20 mouse cellular contexts compared by ENCODE assay signal in genomic region chr15:91007123-91007830, GRCm38 (mm10). TPM values are rescaled to one million over a fixed set of nuclear protein-coding genes. Genes with fewer than 3 reads are reported as not detected.
DNase-seq lines count a peak whose midpoint lies in the region; ATAC-seq and TF ChIP-seq lines count a peak whose summit lies in the region.
"Had no signal": no experiment of that assay in that cellular context is flagged by ENCODE, and none has a peak within 500 bp of the region (broad histone marks: within the 10 kb centered on the region; RNA-seq: fewer than 3 reads in every experiment).

No protein-coding gene starts in this region.

- H3K4me2 ChIP-seq in kidney, postnatal 0 days (ENCODE audit: low read length) = no peak overlapping the region
- H3K4me2 ChIP-seq in kidney, embryonic 15.5 days = no peak overlapping the region
- 0 out of 2 replicates have a peak overlapping the region, but pooled peaks have one; percentile 9 for H3K4me2 ChIP-seq in intestine, embryonic 15.5 days (replicated peaks)
- no peak overlapping the region for H3K4me2 ChIP-seq in heart, embryonic 11.5 days
- H3K4me2 ChIP-seq in forebrain, embryonic 16.5 days (ENCODE audit: low read length) = no peak overlapping the region
- H3K4me2 ChIP-seq: hindbrain, embryonic 15.5 days; liver, embryonic 15.5 days had no signal

- no peaks in the 10 kb centered on the region for H3K4me1 ChIP-seq in kidney, postnatal 0 days (replicated peaks; ENCODE audit: insufficient read depth, low read length)
- H3K4me1 ChIP-seq in kidney, embryonic 15.5 days = no peaks in the 10 kb centered on the region
- H3K4me1 ChIP-seq in E14TG2a.4 (replicated peaks; ENCODE audit: low read depth, low read length) = no peaks in the 10 kb centered on the region
- H3K4me1 ChIP-seq in intestine, embryonic 15.5 days (replicated peaks) = 0 out of 2 replicates have a peak, but pooled peaks cover 3% of the 10 kb centered on the region
- H3K4me1 ChIP-seq in small intestine, adult 2 months (ENCODE audit: control insufficient read depth, insufficient read depth, insufficient read length, low read length) = peaks cover 2% of the 10 kb centered on the region; the same call in 1 of the 2 replicates
- H3K4me1 ChIP-seq in heart, embryonic 11.5 days (ENCODE audit: control insufficient read depth, insufficient read depth, low read length) = no peaks in the 10 kb centered on the region; the same call in 1 of the 2 replicates
- H3K4me1 ChIP-seq in forebrain, embryonic 16.5 days (replicated peaks; ENCODE audit: control insufficient read depth, insufficient read depth, low read length) = peaks cover 17% of the 10 kb centered on the region
- H3K4me1 ChIP-seq: liver, embryonic 15.5 days had no signal

- no peaks in the 10 kb centered on the region for H3K27me3 ChIP-seq in kidney, postnatal 0 days (ENCODE audit: insufficient read depth, low read length)
- no peaks in the 10 kb centered on the region for H3K27me3 ChIP-seq in kidney, embryonic 15.5 days
- H3K27me3 ChIP-seq in E14TG2a.4 (ENCODE audit: insufficient read depth, low read length) = no peaks in the 10 kb centered on the region
- H3K27me3 ChIP-seq in intestine, embryonic 15.5 days (replicated peaks) = no peaks in the 10 kb centered on the region
- H3K27me3 ChIP-seq in small intestine, adult 2 months (ENCODE audit: control insufficient read depth, insufficient read depth, low read length) = no peaks in the 10 kb centered on the region
- H3K27me3 ChIP-seq in heart, embryonic 11.5 days (ENCODE audit: control insufficient read depth, insufficient read depth, low read length) = no peaks in the 10 kb centered on the region
- H3K27me3 ChIP-seq in forebrain, embryonic 16.5 days (replicated peaks; ENCODE audit: control insufficient read depth, insufficient read depth, low read length) = no peaks in the 10 kb centered on the region
- H3K27me3 ChIP-seq: hindbrain, embryonic 15.5 days; liver, embryonic 15.5 days had no signal

- peak; percentile 72 for ATAC-seq in kidney, postnatal 0 days (replicated peaks; ENCODE audit: low FRiP score, low read depth)
- no peak for ATAC-seq in kidney, embryonic 15.5 days (replicated peaks; ENCODE audit: low FRiP score)
- ATAC-seq in intestine, embryonic 15.5 days = peak; percentile 92
- ATAC-seq in heart, embryonic 11.5 days (replicated peaks; ENCODE audit: insufficient number of reproducible peaks, low FRiP score, low TSS enrichment) = no peak
- ATAC-seq in forebrain, embryonic 16.5 days = no peak
- ATAC-seq: CD4-positive, CD25-positive, alpha-beta regulatory T cell, adult 4 months had no signal

- peak; percentile 14; the same call in 1 of the 2 replicates for TF ChIP-seq CTCF in kidney, postnatal 0 days (IDR thresholded peaks at IDR 0.05; ENCODE audit: low read depth)
- TF ChIP-seq CTCF in E14TG2a.4 (conservative IDR thresholded peaks at IDR 0.05; ENCODE audit: low read length) = peak; percentile 33; the same call in 1 of the 2 replicates
- no peak for TF ChIP-seq CTCF in small intestine, adult 2 months (IDR thresholded peaks at IDR 0.05; ENCODE audit: extremely low read depth, insufficient read length, insufficient replicate concordance, low read depth, low read length)

- no peak overlapping the region for H3K4me3 ChIP-seq in kidney, postnatal 0 days (replicated peaks; ENCODE audit: low read depth, low read length)
- H3K4me3 ChIP-seq in kidney, embryonic 15.5 days (replicated peaks) = no peak overlapping the region
- H3K4me3 ChIP-seq in E14TG2a.4 (replicated peaks; ENCODE audit: low read length) = no peak overlapping the region
- no peak overlapping the region for H3K4me3 ChIP-seq in intestine, embryonic 15.5 days (replicated peaks)
- H3K4me3 ChIP-seq in small intestine, adult 2 months (ENCODE audit: low read depth, low read length) = peak overlapping the region; percentile 16; the same call in 1 of the 2 replicates
- H3K4me3 ChIP-seq in heart, embryonic 11.5 days (ENCODE audit: low read depth, low read length) = no peak overlapping the region
- H3K4me3 ChIP-seq in forebrain, embryonic 16.5 days (replicated peaks; ENCODE audit: low read length) = no peak overlapping the region
- H3K4me3 ChIP-seq: hindbrain, embryonic 15.5 days; liver, embryonic 15.5 days; midbrain, embryonic 10.5 days; myocyte had no signal

- no peak for DNase-seq in kidney, postnatal 0 days (ENCODE audit: low spot score)
- DNase-seq: cerebellum, adult 9-11 months; gastrocnemius, postnatal 10 days; heart, postnatal 10 days; left cerebral cortex, postnatal 4 days; lung, postnatal 4 days; retina, postnatal 1 day; right cerebral cortex, postnatal 4 days; thymus, adult 18-20 months had no signal

- no peak overlapping the region for H3K27ac ChIP-seq in kidney, postnatal 0 days
- no peak overlapping the region for H3K27ac ChIP-seq in kidney, embryonic 15.5 days
- H3K27ac ChIP-seq in intestine, embryonic 15.5 days = no peak overlapping the region
- no peak overlapping the region for H3K27ac ChIP-seq in small intestine, adult 2 months (ENCODE audit: insufficient read depth, low read depth, low read length)
- no peak overlapping the region for H3K27ac ChIP-seq in heart, embryonic 11.5 days (ENCODE audit: low read depth, low read length)
- no peak overlapping the region for H3K27ac ChIP-seq in forebrain, embryonic 16.5 days (ENCODE audit: low read length)
- H3K27ac ChIP-seq: hindbrain, embryonic 15.5 days; liver, embryonic 15.5 days; midbrain, embryonic 10.5 days had no signal

- WGBS in kidney, postnatal 0 days = 91% methylated on average over 13 of the region's 13 CpGs
- WGBS in kidney, embryonic 15.5 days = 91% methylated on average over 13 of the region's 13 CpGs
- 57% methylated on average over 13 of the region's 13 CpGs for WGBS in intestine, embryonic 15.5 days
- 30% methylated on average over 13 of the region's 13 CpGs for WGBS in small intestine, adult 2 months
- 84% methylated on average over 13 of the region's 13 CpGs for WGBS in heart, embryonic 11.5 days (ENCODE audit: insufficient replicate concordance)
- WGBS in forebrain, embryonic 16.5 days = 93% methylated on average over 13 of the region's 13 CpGs

- no peak for TF ChIP-seq POLR2A in small intestine, adult 2 months (IDR thresholded peaks at IDR 0.05; ENCODE audit: low read depth, low read length)

- no peak overlapping the region for H3K9ac ChIP-seq in kidney, postnatal 0 days (ENCODE audit: low read depth, low read length)
- H3K9ac ChIP-seq in kidney, embryonic 15.5 days = no peak overlapping the region
- H3K9ac ChIP-seq in intestine, embryonic 15.5 days = no peak overlapping the region
- H3K9ac ChIP-seq in heart, embryonic 11.5 days (ENCODE audit: low read depth, low read length) = no peak overlapping the region
- no peak overlapping the region for H3K9ac ChIP-seq in forebrain, embryonic 16.5 days (replicated peaks; ENCODE audit: low read depth, low read length)
- H3K9ac ChIP-seq: hindbrain, embryonic 15.5 days; liver, embryonic 15.5 days had no signal

- H3K36me3 ChIP-seq in kidney, postnatal 0 days (ENCODE audit: insufficient read depth, low read length) = no peaks in the 10 kb centered on the region
- no peaks in the 10 kb centered on the region for H3K36me3 ChIP-seq in kidney, embryonic 15.5 days
- H3K36me3 ChIP-seq in E14TG2a.4 (ENCODE audit: insufficient read depth, low read length) = no peaks in the 10 kb centered on the region
- no peaks in the 10 kb centered on the region for H3K36me3 ChIP-seq in intestine, embryonic 15.5 days
- no peaks in the 10 kb centered on the region for H3K36me3 ChIP-seq in small intestine, adult 2 months (ENCODE audit: control insufficient read depth, insufficient read depth, low read length)
- H3K36me3 ChIP-seq in heart, embryonic 11.5 days (ENCODE audit: control insufficient read depth, insufficient read depth, low read length) = no peaks in the 10 kb centered on the region
- no peaks in the 10 kb centered on the region for H3K36me3 ChIP-seq in forebrain, embryonic 16.5 days (ENCODE audit: control insufficient read depth, insufficient read depth)
- H3K36me3 ChIP-seq: hindbrain, embryonic 15.5 days; liver, embryonic 15.5 days had no signal

- no peaks in the 10 kb centered on the region for H3K9me3 ChIP-seq in kidney, postnatal 0 days (replicated peaks; ENCODE audit: low read length)
- no peaks in the 10 kb centered on the region for H3K9me3 ChIP-seq in kidney, embryonic 15.5 days (replicated peaks)
- H3K9me3 ChIP-seq in E14TG2a.4 (ENCODE audit: low read length) = no peaks in the 10 kb centered on the region
- no peaks in the 10 kb centered on the region for H3K9me3 ChIP-seq in intestine, embryonic 15.5 days
- no peaks in the 10 kb centered on the region for H3K9me3 ChIP-seq in heart, embryonic 11.5 days (replicated peaks; ENCODE audit: control insufficient read depth, low read length)
- H3K9me3 ChIP-seq in forebrain, embryonic 16.5 days (ENCODE audit: control insufficient read depth, low read length) = no peaks in the 10 kb centered on the region
- H3K9me3 ChIP-seq: hindbrain, embryonic 15.5 days; liver, embryonic 15.5 days; midbrain, embryonic 10.5 days had no signal

RNA-seq across cellular contexts. Expression of gene Kif21a, which starts 42.5 kb away (rescaled TPM):
- polyA plus RNA-seq in kidney, postnatal 0 days (2015; fragmentation: Nextera tagmentation; extraction: Ambion mirVana) = 12.9 and 14.0 TPM in 2 replicates
- polyA plus RNA-seq in kidney, embryonic 15.5 days (2015; fragmentation: Nextera tagmentation; extraction: Ambion mirVana) = 7.4 and 8.2 TPM in 2 replicates
- polyA plus RNA-seq in intestine, embryonic 15.5 days (2015; fragmentation: Nextera tagmentation; extraction: Ambion mirVana) = 10.9 and 11.1 TPM in 2 replicates
- 1.6 and 2.7 TPM in 2 replicates for polyA plus RNA-seq in small intestine, adult 2 months (2012; rRNA removed)
- polyA plus RNA-seq in heart, embryonic 11.5 days (2014; fragmentation: Nextera tagmentation; extraction: Ambion mirVana) = 6.5 TPM in 2 replicates
- polyA plus RNA-seq in forebrain, embryonic 16.5 days (2015; fragmentation: Nextera tagmentation; extraction: Ambion mirVana) = 49.0 and 53.7 TPM in 2 replicates
- polyA plus RNA-seq: CD4-positive, CD25-positive, alpha-beta regulatory T cell, adult 4 months had no signal

Comparison
In these comparisons a context has a peak if more than half of its experiments do, and no peak if none do; other contexts are left out.
1. ATAC-seq: peak in kidney, postnatal 0 days (single experiment) and intestine, embryonic 15.5 days (single experiment); none in kidney, embryonic 15.5 days (single experiment), heart, embryonic 11.5 days (single experiment) and forebrain, embryonic 16.5 days (single experiment).